Mouse (Mus musculus) c-Kit-negative CD71-positive TER-119-positive erythroid progenitor cells, embryonic 14.5 days (primary cell): ENCODE measurements around the gene Scube3.

ENCODE experiments used
- DNase-seq: peaks from one replicate; pipeline ENCODE4 v3.0.0-alpha.2; 2013; ENCODE audit warnings: low read depth, low spot score

The Scube3 gene

DNA sequence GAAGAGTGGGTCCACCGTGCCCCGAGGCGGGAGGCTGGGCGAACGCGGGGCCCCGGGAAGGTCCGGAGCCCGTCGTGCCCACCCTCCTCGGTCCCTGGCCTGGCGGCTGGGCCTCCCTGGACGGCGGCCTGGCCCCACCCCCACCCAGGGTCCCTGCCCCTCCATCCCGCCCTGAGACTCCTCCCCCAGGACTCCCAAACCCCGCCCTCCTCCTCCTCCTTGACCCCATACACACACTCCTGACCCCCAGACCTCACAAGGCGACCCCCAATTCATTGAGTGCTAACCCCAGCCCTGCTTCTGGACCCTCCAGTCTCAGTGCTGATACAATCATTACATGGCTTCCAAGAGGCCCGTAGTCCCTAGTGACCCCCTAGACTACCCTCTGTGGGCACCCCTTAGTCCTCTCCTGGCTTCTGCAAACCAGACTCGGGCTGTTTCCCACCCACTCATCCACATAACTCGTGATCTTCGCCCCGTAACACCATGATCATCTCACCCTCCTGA, 35.7 kb downstream of the Scube3 start:
- no peak for DNase-seq

- DNase-seq, result no peak
Observed at GRCm38 (mm10) chr17:28180331-28180730, 38.4 kb downstream of the Scube3 start.

DNA sequence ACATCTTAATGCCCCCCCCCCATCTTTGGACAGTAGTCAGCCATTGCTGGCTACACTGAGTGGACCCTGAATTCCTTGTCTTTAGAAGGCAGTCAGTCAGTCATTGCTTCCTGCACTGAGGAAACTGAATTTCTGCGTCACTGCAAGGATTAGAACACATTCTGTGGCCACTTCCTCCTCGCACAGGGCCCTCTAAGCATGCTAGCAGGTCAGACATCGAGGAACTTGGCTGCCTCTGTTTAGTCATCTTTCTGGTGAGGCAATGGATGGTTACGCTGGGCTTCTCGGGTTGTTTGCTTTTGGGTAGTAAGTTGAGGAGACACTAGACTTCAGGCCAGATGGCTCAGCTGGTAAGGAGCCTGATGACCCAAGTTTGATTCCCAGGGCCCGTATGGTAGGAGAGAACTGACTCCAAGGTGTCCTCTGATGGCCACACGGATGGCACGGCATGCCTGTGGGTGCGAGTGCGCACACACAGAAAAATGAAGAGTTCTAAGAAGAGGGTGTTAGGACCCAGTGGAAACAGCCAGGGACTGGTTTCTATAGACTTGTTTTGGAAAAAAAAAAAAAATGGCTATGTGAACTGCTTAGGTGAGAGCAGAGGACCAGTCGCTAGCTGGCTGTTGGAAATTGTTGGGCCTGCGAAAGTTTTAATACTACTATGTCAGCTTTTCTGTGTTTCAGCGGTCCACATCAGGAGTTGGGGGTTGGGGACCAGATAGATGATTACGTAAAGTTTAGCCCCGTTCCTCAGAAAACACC, 39.0 kb downstream of the Scube3 start:
- DNase-seq, result no peak

- no peak for DNase-seq
Observed at GRCm38 (mm10) chr17:28184971-28185638, 43.2 kb downstream of the Scube3 start.

- DNase-seq, result no peak
Observed at GRCm38 (mm10) chr17:28188313-28188712, 46.4 kb downstream of the Scube3 start.

DNA sequence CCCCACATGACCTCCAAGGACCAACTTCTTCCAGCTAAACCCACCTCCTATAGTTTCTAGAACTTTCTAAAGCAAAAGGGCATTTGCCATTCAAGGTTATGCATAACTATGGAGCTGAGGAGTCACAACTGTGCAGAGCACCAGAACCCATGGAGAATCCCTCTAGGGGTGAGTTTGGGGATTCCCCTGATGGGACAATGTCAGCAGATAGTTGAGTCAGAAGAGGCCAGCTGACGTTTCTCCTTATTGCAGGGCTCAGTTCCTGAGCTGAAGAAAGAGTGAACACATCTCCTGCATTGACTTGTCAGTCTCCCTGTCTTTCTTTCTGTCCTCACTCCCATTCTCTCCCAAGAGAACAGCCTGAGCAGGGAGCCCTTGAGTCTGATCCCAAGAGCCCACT, 50.8 kb downstream of the Scube3 start:
- DNase-seq, result no peak

DNA sequence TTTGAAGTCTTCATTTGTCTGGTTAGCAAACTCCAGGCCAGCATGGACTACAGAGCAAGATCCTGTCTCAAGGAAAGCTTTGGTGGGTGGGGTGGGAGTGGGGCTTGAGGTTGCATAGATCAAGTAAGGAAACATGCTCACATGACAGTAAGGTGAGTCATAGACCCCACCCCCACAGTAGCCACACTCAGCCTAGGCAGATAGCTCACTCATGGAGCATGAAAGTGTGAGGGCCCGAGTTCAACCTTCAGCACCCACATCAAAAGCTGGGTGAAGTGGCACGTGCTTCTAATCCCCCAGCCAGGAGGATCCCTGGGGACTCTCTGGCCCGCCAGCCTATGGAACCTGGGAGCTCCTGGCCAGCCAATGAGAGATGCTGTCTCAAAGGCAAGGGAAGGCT, 51.6 kb downstream of the Scube3 start:
- no peak for DNase-seq

GRCm38 (mm10) chr17:28195033-28195432, 53.1 kb downstream of the Scube3 start:
- DNase-seq, result no peak

DNA sequence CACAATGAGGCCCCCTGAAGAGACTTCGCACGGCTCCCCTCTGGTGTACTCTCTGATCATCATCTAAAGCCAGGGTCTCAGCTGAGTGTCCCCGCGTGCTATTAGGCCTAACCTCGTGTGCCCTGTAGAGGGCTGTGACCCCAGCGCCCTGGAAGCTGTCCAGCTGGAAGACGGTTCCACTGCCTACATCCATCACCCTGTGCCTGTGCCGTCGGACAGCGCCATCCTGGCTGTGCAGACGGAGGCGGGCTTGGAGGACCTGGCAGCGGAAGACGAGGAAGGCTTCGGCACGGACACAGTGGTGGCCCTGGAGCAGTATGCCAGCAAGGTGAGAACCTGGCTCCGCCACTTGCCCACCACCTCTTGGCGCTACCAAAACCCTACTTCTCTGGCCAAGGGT, 55.7 kb downstream of the Scube3 start:
- DNase-seq, result no peak

DNA sequence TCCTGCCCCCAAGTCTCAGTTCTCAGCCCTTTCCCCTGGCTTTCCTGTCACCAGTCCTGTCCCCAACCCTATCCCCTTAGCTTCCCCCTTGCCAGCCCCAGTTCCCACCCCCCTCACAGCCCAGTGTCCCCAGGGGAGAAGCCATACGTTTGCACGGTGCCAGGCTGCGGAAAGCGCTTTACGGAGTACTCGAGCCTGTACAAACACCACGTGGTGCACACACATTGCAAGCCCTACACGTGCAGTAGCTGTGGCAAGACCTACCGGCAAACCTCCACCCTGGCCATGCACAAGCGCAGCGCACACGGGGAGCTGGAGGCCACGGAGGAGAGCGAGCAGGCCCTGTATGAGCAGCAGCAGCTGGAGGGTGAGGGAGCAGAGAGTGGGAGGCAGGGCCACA, 60.0 kb downstream of the Scube3 start:
- no peak for DNase-seq

GRCm38 (mm10) chr17:28204052-28204720, 62.2 kb downstream of the Scube3 start:
- peak; percentile 54 for DNase-seq

DNA sequence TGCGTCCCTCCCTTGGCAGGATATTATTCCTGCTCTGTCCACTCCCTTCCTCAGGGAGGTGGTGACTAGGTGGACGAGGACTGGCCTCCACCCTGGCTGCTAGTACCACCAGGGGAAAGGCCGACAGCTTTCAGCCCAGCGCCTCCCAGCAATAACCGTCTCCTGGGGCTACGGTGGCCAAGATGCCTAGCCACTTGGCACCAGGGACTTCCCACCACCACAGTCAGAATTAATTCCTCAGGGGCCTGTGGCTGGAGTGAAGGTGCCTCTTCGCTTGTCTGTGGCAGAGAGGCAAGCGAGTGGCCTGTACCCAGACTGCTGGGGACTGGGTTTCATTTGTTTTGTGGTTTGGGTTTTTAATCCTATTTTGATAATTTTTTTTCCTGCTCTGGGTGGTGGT, 63.5 kb downstream of the Scube3 start:
- no peak for DNase-seq

- DNase-seq, result no peak
Observed at GRCm38 (mm10) chr17:28207092-28207491, 65.2 kb downstream of the Scube3 start.

- DNase-seq, result no peak
Observed at GRCm38 (mm10) chr17:28207591-28208313, 65.8 kb downstream of the Scube3 start, which contains the start of gene Def6. TSS of gene Def6 (plus strand) at chr17:28207778.

DNA sequence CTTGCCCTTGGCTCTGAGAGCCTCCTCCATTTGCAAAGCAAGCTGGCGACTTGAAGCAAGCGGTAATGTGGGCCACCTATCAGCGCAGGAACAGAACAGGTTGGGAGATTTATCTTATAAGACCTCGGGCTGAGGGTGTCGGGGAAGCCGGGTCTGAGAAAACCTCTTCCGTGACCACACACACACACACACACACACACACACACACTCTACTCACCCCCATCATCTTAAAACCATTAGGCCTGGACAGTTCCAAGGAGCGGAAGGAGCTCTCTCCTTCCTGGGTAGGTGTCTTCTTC, 66.3 kb downstream of the Scube3 start:
- no peak for DNase-seq

DNA sequence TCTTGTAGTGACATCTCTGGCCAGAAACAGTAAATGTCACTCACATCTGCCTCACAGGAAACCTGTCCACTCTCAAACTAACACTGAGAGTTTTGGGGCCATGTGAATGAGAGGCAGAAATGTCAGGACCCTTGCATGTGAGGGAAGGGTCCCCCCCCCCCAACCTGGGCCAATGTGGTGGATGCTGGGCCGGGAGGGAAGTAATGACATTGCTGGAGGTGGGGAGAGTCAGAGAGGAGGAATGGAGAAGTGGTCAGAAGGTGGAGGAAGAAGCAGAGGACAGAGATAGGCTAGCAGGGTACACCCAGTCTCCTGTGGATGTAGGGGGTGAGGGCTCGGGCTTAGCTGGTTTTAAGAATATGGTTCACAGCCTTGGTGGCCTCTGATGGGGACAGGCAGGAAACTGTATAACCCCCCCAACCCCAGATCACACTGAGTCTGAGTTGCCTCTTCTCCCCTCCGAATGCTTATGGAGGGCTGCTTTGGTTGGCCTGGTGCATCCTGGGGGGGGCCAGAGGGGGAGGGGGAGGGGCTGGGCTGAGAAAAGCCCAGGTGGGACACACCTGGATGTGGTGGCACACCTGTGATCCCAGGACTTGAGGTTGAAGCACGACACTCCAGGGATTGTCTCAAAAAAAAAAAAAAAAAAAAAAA, 67.6 kb downstream of the Scube3 start:
- DNase-seq, result no peak

GRCm38 (mm10) chr17:28211921-28212341, 70.0 kb downstream of the Scube3 start:
- DNase-seq, result no peak

- no peak for DNase-seq
Observed at GRCm38 (mm10) chr17:28212391-28212790, 70.5 kb downstream of the Scube3 start.

- no peak for DNase-seq
Observed at GRCm38 (mm10) chr17:28213236-28213635, 71.3 kb downstream of the Scube3 start.

DNA sequence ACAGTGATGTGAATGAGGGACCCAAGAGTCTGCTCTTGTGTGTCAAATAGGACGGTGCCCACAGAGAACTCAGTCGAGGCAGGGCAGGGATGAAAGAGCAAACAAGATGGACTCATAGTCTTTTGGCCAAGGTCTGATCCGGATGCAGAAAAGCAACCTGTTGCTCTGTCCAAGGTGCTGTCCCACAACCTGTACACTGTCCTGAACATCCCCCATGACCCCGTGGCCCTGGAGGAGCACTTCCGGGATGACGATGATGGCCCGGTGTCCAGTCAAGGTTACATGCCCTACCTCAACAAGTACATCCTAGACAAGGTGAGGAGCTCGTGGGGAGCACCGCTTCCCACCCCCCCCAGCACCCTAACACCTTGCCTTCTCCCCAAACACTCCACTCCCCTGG, 74.8 kb downstream of the Scube3 start:
- DNase-seq, result no peak
